Mouse (Mus musculus) layer of hippocampus, adult 11-12 months (tissue): ENCODE results near the gene Prss50.
"Not testable (repeated sequence)": the region's sequence is repeated elsewhere in the genome, so short reads cannot be mapped to it uniquely, and the experiment has no call there.

Source experiments
- DNase-seq: peaks from one replicate; pipeline ENCODE4 v3.0.0; 2022; ENCODE audit warnings: low spot score

The Prss50 gene

GRCm38 (mm10) chr9:110857781-110858472, at the start of gene Prss50:
Gene Prss50, plus strand, starts transcription at chr9:110857967.
- DNase-seq: no peak

- DNase-seq: no peak
Measured at GRCm38 (mm10) chr9:110810051-110810450, 47.7 kb upstream of the Prss50 start.

- no peak for DNase-seq
Measured at GRCm38 (mm10) chr9:110813789-110814188, 44.0 kb upstream of the Prss50 start, which contains the start of gene Prss44. Gene Prss44, plus strand, starts transcription at chr9:110813994.

GRCm38 (mm10) chr9:110820546-110820945, 37.2 kb upstream of the Prss50 start:
- DNase-seq: not testable (repeated sequence)

- no peak for DNase-seq
Measured at GRCm38 (mm10) chr9:110821436-110821835, 36.3 kb upstream of the Prss50 start.

- no peak for DNase-seq
Measured at GRCm38 (mm10) chr9:110825426-110825825, 32.3 kb upstream of the Prss50 start.

- DNase-seq: no peak
Measured at GRCm38 (mm10) chr9:110825832-110826231, 31.9 kb upstream of the Prss50 start.

- no peak for DNase-seq
Measured at GRCm38 (mm10) chr9:110826390-110826789, 31.4 kb upstream of the Prss50 start, which contains the start of gene Prss43. Gene Prss43, plus strand, starts transcription at chr9:110826690.

- no peak for DNase-seq
Measured at GRCm38 (mm10) chr9:110833021-110833420, 24.7 kb upstream of the Prss50 start.

- DNase-seq: no peak
Measured at GRCm38 (mm10) chr9:110834411-110834810, 23.4 kb upstream of the Prss50 start, which contains the start of gene Prss45. Gene Prss45, plus strand, starts transcription at chr9:110834588.

GRCm38 (mm10) chr9:110834961-110835360, 22.8 kb upstream of the Prss50 start:
- no peak for DNase-seq

- peak; percentile 39 for DNase-seq
Measured at GRCm38 (mm10) chr9:110836112-110836511, 21.7 kb upstream of the Prss50 start.

- no peak for DNase-seq
Measured at GRCm38 (mm10) chr9:110840905-110841304, 16.9 kb upstream of the Prss50 start.

GRCm38 (mm10) chr9:110841438-110841837, 16.3 kb upstream of the Prss50 start:
- no peak for DNase-seq

GRCm38 (mm10) chr9:110844206-110844605, 13.6 kb upstream of the Prss50 start, which contains the start of gene Prss46:
Gene Prss46, plus strand, starts transcription at chr9:110844506.
- no peak for DNase-seq

GRCm38 (mm10) chr9:110849162-110849561, 8.6 kb upstream of the Prss50 start:
- no peak for DNase-seq

- no peak for DNase-seq
Measured at GRCm38 (mm10) chr9:110855903-110856302, 1.9 kb upstream of the Prss50 start.

GRCm38 (mm10) chr9:110856920-110857319, 847 bp upstream of the Prss50 start:
- DNase-seq: no peak

- no peak for DNase-seq
Measured at GRCm38 (mm10) chr9:110858523-110858922, 756 bp downstream of the Prss50 start.

- no peak for DNase-seq
Measured at GRCm38 (mm10) chr9:110858967-110859596, 1.3 kb downstream of the Prss50 start.

GRCm38 (mm10) chr9:110871030-110871429, 13.3 kb downstream of the Prss50 start:
- DNase-seq: peak; percentile 67

- peak; percentile 41 for DNase-seq
Measured at GRCm38 (mm10) chr9:110873681-110874659, 16.2 kb downstream of the Prss50 start.
